Mouse (Mus musculus): ENCODE results near the gene Acadm.

Gene Acadm

GRCm38 (mm10) chr3:153897216-153897615 lies 47.2 kb downstream of the Acadm start:
- DNase-seq, result no peak

DNA sequence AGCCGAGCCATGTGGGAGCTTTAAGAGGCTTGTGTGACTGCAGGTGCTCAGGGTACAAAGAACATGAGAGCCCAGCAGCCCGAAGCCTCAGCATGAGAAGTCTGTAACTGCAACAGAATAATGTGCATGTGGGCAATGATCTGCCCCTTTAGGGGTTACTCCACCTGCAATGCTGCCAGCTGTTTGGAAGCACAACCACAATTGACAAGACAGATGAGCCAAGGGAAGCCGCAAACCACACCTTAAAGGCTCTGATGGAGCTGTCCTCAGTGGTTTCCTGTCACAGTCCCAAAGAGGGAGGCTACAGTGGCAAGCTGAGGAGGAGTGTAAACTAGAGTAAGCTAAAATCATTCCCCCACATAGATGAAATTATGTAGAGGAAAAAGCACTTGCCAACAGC lies 49.0 kb downstream of the Acadm start:
- no peak for DNase-seq

DNA sequence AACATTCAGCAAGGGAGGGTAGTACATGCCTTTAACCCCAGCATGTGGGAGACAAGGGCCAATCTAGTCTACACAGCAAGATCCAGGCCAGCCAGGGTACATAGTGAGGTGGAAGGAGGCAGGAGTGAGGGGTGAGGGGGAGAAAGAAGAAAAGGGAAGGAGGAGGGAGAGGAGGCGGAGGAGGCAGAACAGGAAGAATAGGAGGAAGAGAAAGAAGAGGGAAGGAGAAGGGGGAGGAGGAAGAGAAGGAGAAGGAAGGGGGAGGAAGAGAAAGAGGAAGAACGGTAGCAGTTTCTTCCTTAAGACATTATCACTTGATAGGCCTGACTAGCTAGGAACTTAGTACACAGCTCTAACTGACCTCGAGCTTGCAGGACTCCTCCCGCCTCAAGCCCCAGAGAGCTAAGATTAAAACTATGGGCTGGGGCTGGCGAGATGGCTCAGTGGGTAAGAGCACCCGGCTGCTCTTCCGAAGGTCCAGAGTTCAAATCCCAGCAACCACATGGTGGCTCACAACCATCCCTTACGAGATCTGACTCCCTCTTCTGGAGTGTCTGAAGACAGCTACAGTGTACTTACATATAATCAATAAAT lies 55.1 kb downstream of the Acadm start:
- DNase-seq, result no peak

DNA sequence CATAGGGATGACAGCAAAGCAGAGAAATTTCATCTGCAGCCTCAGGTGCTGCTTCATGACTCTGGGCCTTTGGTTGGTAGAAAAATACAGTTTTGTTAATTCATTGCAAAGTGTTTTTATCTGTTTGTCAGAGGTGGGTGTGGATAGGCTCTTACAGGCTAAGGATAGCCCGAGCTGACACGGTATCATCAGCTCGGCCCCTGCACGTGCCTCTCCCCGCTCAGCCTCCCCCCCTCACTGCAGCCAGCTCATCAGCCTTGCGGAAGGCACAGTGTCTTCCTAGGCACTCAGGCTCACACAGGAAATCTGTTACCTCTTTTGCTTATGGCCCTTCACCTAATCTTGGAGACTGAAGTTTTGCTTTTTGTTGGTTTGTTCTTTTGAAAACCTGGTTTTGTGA lies 56.3 kb downstream of the Acadm start:
- no peak for DNase-seq

DNA sequence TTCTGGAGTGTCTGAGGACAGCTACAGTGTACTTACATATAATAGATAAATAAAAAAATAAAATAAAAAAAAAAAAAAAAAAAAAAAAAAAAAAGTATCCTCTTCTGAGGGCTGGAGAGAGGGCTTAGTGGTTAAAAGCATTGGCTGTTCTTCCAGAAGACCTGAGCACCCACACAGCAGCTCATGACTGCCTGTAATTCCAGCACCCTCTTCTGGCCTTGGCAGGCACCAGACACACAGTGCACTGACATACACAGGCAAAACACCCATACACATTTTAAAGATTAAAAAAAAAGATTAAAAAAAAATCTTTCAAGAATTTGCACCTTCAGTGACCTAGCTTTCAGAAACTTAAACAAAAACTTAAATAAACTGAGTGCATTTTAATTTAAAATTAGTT lies 58.1 kb downstream of the Acadm start:
- no peak for DNase-seq
